Mouse (Mus musculus): ENCODE measurements around the gene Mical3.

- TF ChIP-seq GATA1 (IDR thresholded peaks at IDR 0.05; ENCODE audit: borderline replicate concordance, low read length) (no peak), FLI1 (IDR thresholded peaks at IDR 0.05; ENCODE audit: low read length) (no peak)
Observed at GRCm38 (mm10) chr6:121117142-121117541, 13.7 kb downstream of the Mical3 start.
